14 mouse cellular contexts compared by ENCODE assay signal in the genomic region with DNA sequence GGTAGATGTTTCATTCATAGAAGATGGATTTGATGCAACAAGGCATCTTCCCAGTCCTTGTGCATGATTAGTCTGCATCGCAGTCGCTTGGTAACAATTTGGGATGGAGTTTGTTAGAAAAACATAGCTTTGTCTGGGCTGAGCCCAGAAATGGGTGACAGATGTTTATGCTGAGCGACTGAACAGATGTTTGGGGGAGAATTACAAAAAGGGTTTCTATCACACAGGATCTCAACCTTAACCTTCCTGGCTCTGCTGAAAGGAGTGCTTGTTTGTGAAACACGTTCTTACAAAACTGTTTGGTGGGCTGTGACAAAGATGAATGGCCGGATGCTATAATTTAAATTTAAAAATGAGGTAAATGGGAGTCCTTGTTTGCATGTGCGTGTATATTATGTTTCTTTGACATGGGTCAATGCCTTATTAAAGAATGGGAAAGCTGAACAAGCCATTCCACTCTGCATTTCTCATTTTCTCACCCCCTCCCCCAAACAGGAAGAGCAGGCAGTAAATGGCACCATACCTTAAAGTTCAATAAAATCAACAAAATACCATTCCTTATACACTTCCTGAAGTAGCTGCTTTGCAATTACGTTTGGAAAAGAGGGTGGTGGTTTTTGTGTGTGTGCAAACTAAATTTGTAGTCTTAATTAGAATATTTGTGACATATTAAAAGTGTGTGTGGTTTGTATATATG. TPM values are rescaled to one million over a fixed set of nuclear protein-coding genes. Genes with fewer than 3 reads are reported as not detected.
DNase-seq lines count a peak whose midpoint lies in the region; ATAC-seq and TF ChIP-seq lines count a peak whose summit lies in the region.
"Had no signal": no experiment of that assay in that cellular context is flagged by ENCODE, and none has a peak within 500 bp of the region (broad histone marks: within the 10 kb centered on the region; RNA-seq: fewer than 3 reads in every experiment).

No protein-coding gene starts in this region.

- H3K9ac ChIP-seq in kidney, postnatal 0 days (ENCODE audit: low read depth, low read length) = no peak overlapping the region
- no peak overlapping the region for H3K9ac ChIP-seq in limb, embryonic 13.5 days
- H3K9ac ChIP-seq: liver, embryonic 13.5 days had no signal

- DNase-seq in kidney, postnatal 0 days (ENCODE audit: low spot score) = peak; percentile 70
- no peak for DNase-seq in kidney, adult 11 months
- DNase-seq in embryo, embryonic 11 days = peak; percentile 70
- DNase-seq in forelimb bud, embryonic 11.5 days (ENCODE audit: low read depth, low spot score) = peak; percentile 88
- DNase-seq in thymus, postnatal 25 days = no peak
- no peak for DNase-seq in right cerebral cortex, adult 18-20 months
- DNase-seq: cerebellum, postnatal 14 days; gastrocnemius, postnatal 25 days; kidney, adult 9 months; liver, embryonic 13.5 days; right cerebral cortex, postnatal 14 days had no signal

- no peaks in the 10 kb centered on the region for H3K36me3 ChIP-seq in kidney, postnatal 0 days (ENCODE audit: insufficient read depth, low read length)
- H3K36me3 ChIP-seq in limb, embryonic 13.5 days = no peaks in the 10 kb centered on the region
- H3K36me3 ChIP-seq: liver, embryonic 13.5 days had no signal

- no peak overlapping the region for H3K4me3 ChIP-seq in kidney, postnatal 0 days (replicated peaks; ENCODE audit: low read depth, low read length)
- H3K4me3 ChIP-seq in limb, embryonic 13.5 days = no peak overlapping the region
- H3K4me3 ChIP-seq: liver, embryonic 13.5 days had no signal

- no peaks in the 10 kb centered on the region for H3K27me3 ChIP-seq in kidney, postnatal 0 days (ENCODE audit: insufficient read depth, low read length)
- no peaks in the 10 kb centered on the region for H3K27me3 ChIP-seq in limb, embryonic 13.5 days
- H3K27me3 ChIP-seq: liver, embryonic 13.5 days had no signal

- H3K4me2 ChIP-seq in kidney, postnatal 0 days (ENCODE audit: low read length) = no peak overlapping the region
- peak overlapping the region; percentile 17 for H3K4me2 ChIP-seq in limb, embryonic 13.5 days (replicated peaks)
- H3K4me2 ChIP-seq: liver, embryonic 13.5 days had no signal

- H3K4me1 ChIP-seq in kidney, postnatal 0 days (replicated peaks; ENCODE audit: insufficient read depth, low read length) = no peaks in the 10 kb centered on the region
- H3K4me1 ChIP-seq in limb, embryonic 13.5 days = peaks cover 21% of the 10 kb centered on the region
- H3K4me1 ChIP-seq: liver, embryonic 13.5 days had no signal

- no peak overlapping the region for H3K27ac ChIP-seq in kidney, postnatal 0 days
- H3K27ac ChIP-seq in limb, embryonic 13.5 days = 0 out of 2 replicates have a peak overlapping the region, but pooled peaks have one; percentile 11
- H3K27ac ChIP-seq: liver, embryonic 13.5 days; macrophage had no signal

- WGBS in kidney, postnatal 0 days = 19% methylated on average over 7 of the region's 7 CpGs
- WGBS in limb, embryonic 13.5 days = 14% methylated on average over 7 of the region's 7 CpGs

- TF ChIP-seq CTCF in kidney, postnatal 0 days (IDR thresholded peaks at IDR 0.05; ENCODE audit: low read depth) = no peak

- ATAC-seq in kidney, postnatal 0 days (replicated peaks; ENCODE audit: low FRiP score, low read depth) = no peak
- peak; percentile 74; the same call in 1 of the 2 replicates for ATAC-seq in limb, embryonic 13.5 days (ENCODE audit: low FRiP score, low read depth)
- no peak for ATAC-seq in megakaryocyte, adult 5-6 weeks (ENCODE audit: poor library complexity, severe bottlenecking)

- H3K9me3 ChIP-seq in kidney, postnatal 0 days (replicated peaks; ENCODE audit: low read length) = no peaks in the 10 kb centered on the region
- H3K9me3 ChIP-seq in limb, embryonic 13.5 days = no peaks in the 10 kb centered on the region
- H3K9me3 ChIP-seq: liver, embryonic 13.5 days had no signal

RNA-seq across cellular contexts. Expression of a gene that starts 52.4 kb away (rescaled TPM):
- 29.6 and 30.9 TPM in 2 replicates for polyA plus RNA-seq in kidney, postnatal 0 days (2015; fragmentation: Nextera tagmentation; extraction: Ambion mirVana)
- polyA plus RNA-seq in limb, embryonic 13.5 days (2015; fragmentation: Nextera tagmentation; extraction: Ambion mirVana) = 15.1 and 16.5 TPM in 2 replicates
- 4.8 TPM in 2 replicates for total RNA-seq in megakaryocyte, adult 5-6 weeks (2015)
- 4.0 and 5.0 TPM in 2 replicates for total RNA-seq in megakaryocyte, adult 5-6 weeks (2017)

RNA-seq across cellular contexts. Expression of a gene that starts 52.5 kb away (rescaled TPM):
- polyA plus RNA-seq in kidney, postnatal 0 days (2015; fragmentation: Nextera tagmentation; extraction: Ambion mirVana) = 41.6 and 45.5 TPM in 2 replicates
- 21.2 and 22.9 TPM in 2 replicates for polyA plus RNA-seq in limb, embryonic 13.5 days (2015; fragmentation: Nextera tagmentation; extraction: Ambion mirVana)
- total RNA-seq in megakaryocyte, adult 5-6 weeks (2015) = 29.9 and 31.6 TPM in 2 replicates
- 18.7 and 26.5 TPM in 2 replicates for total RNA-seq in megakaryocyte, adult 5-6 weeks (2017)

Comparison
In these comparisons a context has a peak if more than half of its experiments do, and no peak if none do; other contexts are left out.
1. DNase-seq: peak in kidney, postnatal 0 days (single experiment), embryo, embryonic 11 days (single experiment) and forelimb bud, embryonic 11.5 days (single experiment); none in kidney, adult 11 months (single experiment), thymus, postnatal 25 days (single experiment) and right cerebral cortex, adult 18-20 months (single experiment).